Mouse (Mus musculus) kidney, adult 2 months (tissue): Measurements from ENCODE around the gene Map4k3. TPM values are rescaled to one million over a fixed set of nuclear protein-coding genes. Genes with fewer than 3 reads are reported as not detected.
A peak's percentile ranks its signal among the peaks of the same experiment; 100 is the strongest.

ENCODE experiments used
- DNase-seq: peaks from one replicate; pipeline ENCODE4 v3.0.0; 2021
- H3K27ac ChIP-seq: fragments of 200-500 bp; 2 replicates; pipeline ENCODE4 v1.5.1; 2012; ENCODE audit warnings: low read depth, low read length, control low read depth, inconsistent platforms; ENCODE audit not compliant: insufficient read depth
- H3K27me3 ChIP-seq: fragments of 200-500 bp; replicated peaks from 2 replicates; pipeline ENCODE4 v1.6.1; 2012; ENCODE audit warnings: mild to moderate bottlenecking, moderate library complexity, low read length, inconsistent platforms; ENCODE audit not compliant: control insufficient read depth, insufficient read depth
- H3K36me3 ChIP-seq: fragments of 200-500 bp; 2 replicates; pipeline ENCODE4 v1.6.1; 2012; ENCODE audit warnings: mild to moderate bottlenecking, moderate library complexity, low read length, inconsistent platforms; ENCODE audit not compliant: control insufficient read depth, insufficient read depth
- H3K4me1 ChIP-seq: fragments of 200-500 bp; 2 replicates; pipeline ENCODE4 v1.6.1; 2011; ENCODE audit warnings: low read length; ENCODE audit not compliant: control insufficient read depth, insufficient read depth
- H3K4me3 ChIP-seq: fragments of 200-500 bp; 2 replicates; pipeline ENCODE4 v1.5.1; 2011; ENCODE audit warnings: mild to moderate bottlenecking, low read depth, low read length, control low read depth; ENCODE audit not compliant: insufficient read depth
- CTCF ChIP-seq: fragments of 200-500 bp; conservative IDR thresholded peaks from 2 replicates; pipeline ENCODE4 v1.5.1; 2011; ENCODE audit warnings: low read depth, mild to moderate bottlenecking, control low read depth, low read length, moderate library complexity, mixed read lengths; ENCODE audit not compliant: insufficient read depth, insufficient read length
- POLR2A ChIP-seq: fragments of 200-500 bp; IDR thresholded peaks from one replicate; pipeline ENCODE4 v1.6.1; 2011; ENCODE audit warnings: low read depth, low read length, control low read depth
- WGBS: fragments of 180-500 bp; shearing (Covaris S2); methylation state at CpG from one replicate; pipeline ENCODE4 v1.1.7; 2018; 5-methylcytosine and 5-hydroxymethylcytosine counted together
- polyA plus RNA-seq: library from polyadenylated mRNA; depleted of rRNA; stranded (reverse); fragments of >200 nt; gene quantifications from 2 replicates; pipeline ENCODE4 v1.2.3, GENCODE M21; 2012

Map4k3 gene
- polyA plus RNA-seq, 1 experiment, result 19.4 TPM

DNA sequence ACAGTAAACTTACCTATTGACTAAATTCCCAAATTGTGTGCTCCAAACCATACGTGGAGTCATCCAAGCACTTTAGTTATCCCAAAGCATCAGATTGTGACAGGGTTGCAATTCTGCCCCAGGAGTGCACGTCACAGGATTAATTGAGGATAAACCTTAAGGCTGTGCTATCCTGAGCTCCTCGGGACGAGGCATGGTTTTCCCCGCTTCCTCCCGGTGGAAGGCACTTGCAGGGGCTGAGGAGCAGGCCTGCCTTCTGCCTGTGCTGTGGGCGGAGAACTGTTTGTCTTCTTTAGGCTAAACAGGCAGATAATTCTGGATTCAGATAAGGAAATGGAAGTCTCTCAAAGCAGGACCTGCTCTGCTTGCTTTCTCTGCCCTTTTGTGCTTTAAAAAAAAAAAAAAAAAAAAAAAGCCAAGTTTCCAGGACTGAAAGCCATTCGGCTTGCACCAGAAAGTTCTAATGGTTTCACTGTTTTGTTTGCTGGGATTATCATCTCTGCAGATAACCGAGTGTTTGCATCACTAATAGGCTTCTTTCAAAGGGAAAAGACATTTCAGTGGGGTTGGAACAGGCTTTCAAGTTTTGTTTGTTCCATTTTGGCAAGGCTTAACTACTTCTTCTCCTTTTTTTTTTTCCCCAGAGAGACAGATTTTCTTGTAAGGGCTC, 930 bp upstream of the Map4k3 start:
- Histone ChIP-seq H3K27ac (peak overlapping the region; percentile 99), H3K36me3 (no peaks in the 10 kb centered on the region), H3K4me1 (peaks cover 17% of the 10 kb centered on the region), H3K27me3 (no peaks in the 10 kb centered on the region), H3K4me3 (no peak overlapping the region; the same call in 1 of the 2 replicates)
- peak; percentile 20 for DNase-seq
- WGBS, result 35% methylated on average over 9 of the region's 9 CpGs
- TF ChIP-seq CTCF (no peak), POLR2A (no peak)

DNA sequence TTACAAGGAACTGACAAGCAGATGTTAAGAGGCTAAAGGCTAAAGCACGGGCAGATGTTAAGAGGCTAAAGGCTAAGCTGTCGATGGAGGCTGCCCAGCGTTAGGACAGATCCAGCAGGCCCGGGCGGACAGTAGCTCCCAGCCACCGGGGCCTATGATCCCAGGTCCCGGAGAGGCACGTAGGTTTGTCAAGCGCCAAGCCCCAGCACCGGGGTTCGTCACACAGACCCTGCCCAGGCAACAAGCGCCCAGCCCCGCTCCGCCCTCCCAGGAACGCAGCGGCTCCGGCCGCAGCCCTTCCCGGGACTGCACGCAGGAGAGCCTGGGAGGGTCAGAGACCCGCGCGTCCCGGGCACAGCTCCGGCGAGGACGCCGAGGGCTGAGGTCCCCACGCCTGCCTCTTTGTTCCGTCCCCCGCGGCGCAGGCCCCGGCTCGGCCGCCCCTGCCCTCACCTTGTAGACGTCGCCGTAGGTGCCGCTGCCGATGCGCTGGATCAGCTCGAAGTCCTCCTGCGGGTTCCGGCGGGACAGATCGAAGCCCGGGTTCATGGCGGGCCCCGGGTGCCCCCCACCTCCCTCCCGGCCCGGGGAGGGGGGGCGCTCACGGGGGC, 839 bp downstream of the Map4k3 start:
- Histone ChIP-seq H3K27me3 (no peaks in the 10 kb centered on the region), H3K4me3 (peak overlapping the region; percentile 82), H3K4me1 (peaks cover 17% of the 10 kb centered on the region), H3K36me3 (no peaks in the 10 kb centered on the region), H3K27ac (peak overlapping the region; percentile 99)
- peak; percentile 70 for DNase-seq
- under 1% methylated on average over 48 of the region's 54 CpGs for WGBS
- no peak for TF ChIP-seq CTCF
- no peak for TF ChIP-seq POLR2A

DNA sequence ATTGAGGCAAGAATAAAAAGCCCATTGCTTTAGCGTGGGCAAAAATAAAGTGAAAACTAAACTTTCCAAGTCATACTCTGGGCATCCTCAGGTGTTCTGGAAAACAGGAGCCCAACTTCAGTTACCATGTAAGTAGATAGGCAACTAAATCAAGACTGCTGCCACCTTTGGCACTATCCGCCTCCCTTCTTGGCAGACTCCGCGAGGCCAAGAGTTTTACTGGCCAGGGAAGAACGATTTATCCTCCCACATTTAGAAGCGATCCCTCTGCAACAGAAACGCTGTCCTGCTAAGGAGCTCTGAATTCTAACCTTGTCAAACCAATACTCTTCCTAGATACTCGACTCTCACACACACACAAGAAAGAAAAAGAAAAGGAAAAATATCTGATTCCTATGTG, 1.5 kb downstream of the Map4k3 start:
- DNase-seq, result peak; percentile 79
- TF ChIP-seq CTCF (no peak), POLR2A (no peak)
- WGBS, result 3% methylated on average over 8 of the region's 8 CpGs

DNA sequence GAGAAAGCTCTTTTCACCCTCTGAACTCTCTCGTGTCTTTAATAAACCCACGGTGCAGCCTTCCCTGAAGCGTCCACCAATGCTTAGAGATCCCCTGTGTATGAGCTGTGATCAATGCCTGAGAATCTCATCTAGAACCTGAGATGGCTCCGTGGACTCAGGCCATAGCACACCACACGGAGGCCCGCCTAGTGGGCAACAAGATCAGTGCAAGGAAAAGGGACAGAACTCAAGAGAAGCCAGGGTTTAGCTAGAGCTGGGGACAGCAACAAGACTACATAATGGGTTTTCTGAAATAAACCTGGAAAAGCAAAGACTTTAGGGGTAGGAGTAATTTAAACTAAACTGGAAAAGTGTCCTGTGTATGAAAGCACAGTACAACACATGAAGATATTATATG, 5.2 kb downstream of the Map4k3 start:
- Histone ChIP-seq H3K4me1 (peaks cover 35% of the 10 kb centered on the region), H3K36me3 (no peaks in the 10 kb centered on the region), H3K4me3 (no peak overlapping the region), H3K27me3 (no peaks in the 10 kb centered on the region), H3K27ac (no peak overlapping the region)
- TF ChIP-seq POLR2A (no peak), CTCF (no peak)
- no peak for DNase-seq
- 69% methylated on average over 6 of the region's 6 CpGs for WGBS

More for the DNA sequence above, 1.5 kb downstream of the Map4k3 start:
- Histone ChIP-seq H3K4me3 (peak overlapping the region; percentile 82), H3K27ac (peak overlapping the region; percentile 99), H3K36me3 (no peaks in the 10 kb centered on the region), H3K27me3 (no peaks in the 10 kb centered on the region), H3K4me1 (peaks cover 19% of the 10 kb centered on the region)

DNA sequence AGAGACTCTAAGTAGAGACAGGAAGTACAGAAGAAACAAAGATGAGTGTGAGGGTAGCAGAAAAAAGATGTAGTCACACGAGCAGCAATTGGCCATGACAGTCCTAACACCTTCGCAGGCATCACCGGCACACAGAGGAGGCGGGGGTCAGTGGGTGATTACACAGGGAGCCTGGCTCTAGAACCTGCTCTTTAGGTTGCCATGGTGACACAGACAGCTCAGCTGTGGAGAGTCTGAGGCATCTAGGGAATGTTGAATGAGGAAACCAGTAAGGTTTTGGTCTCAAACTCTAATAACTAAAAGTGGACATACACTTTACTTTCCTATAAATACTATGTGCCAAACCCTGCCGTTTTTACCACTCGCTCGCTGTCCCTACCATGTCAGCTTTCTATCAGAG, 6.6 kb downstream of the Map4k3 start:
- H3K4me1 ChIP-seq, result peaks cover 38% of the 10 kb centered on the region
- H3K36me3 ChIP-seq, result no peaks in the 10 kb centered on the region
- no peak for TF ChIP-seq POLR2A
- no peak for TF ChIP-seq CTCF
- 57% methylated on average over 7 of the region's 7 CpGs for WGBS
- DNase-seq, result peak; percentile 19
- H3K27ac ChIP-seq, result no peak overlapping the region
- H3K4me3 ChIP-seq, result no peak overlapping the region
- no peaks in the 10 kb centered on the region for H3K27me3 ChIP-seq

DNA sequence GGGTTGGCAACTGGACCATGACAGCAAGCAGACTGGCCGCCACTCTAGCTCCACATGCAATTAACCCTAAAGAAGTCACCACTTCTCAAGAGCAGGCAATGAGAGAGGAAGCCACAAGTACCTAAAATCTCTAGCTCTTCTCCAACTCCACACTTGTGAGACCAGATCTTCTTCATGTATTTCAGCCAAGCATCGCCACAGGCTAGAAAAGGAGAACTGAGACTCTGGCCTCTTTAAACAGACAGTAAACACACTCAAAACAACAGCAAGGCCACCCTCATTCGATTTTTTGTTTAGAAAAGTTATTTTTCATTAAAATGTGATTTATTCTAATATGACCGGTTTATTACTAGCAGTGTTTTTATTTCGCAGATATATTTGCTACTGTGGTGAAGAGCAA, 9.0 kb downstream of the Map4k3 start:
- H3K27ac ChIP-seq, result no peak overlapping the region
- WGBS, result 82% methylated on average over 5 of the region's 5 CpGs
- TF ChIP-seq POLR2A (no peak), CTCF (no peak)

DNA sequence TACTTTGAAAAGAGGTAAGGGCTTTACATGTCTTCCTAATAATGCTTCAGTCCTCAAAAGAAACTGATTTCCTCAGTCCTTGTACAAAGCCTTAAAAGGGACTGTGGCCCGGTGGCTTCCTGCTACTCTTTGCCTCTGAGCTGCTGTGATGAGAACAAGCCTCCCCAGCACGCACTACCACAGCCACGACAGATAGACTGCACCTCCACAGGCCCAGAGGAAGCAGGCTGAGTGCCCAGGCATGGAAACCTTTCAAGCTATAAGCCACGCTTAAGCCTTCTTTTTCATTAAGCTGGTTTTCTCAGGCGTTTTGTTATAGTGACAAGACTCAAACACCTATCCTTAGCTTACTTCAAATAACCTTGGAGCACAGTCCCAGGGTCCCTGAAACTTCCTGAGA, 10.0 kb downstream of the Map4k3 start:
- H3K27me3 ChIP-seq, result no peaks in the 10 kb centered on the region
- WGBS, result 66% methylated on average over 5 of the region's 5 CpGs
- peak overlapping the region; percentile 51 for H3K27ac ChIP-seq
- DNase-seq, result peak; percentile 27
- H3K36me3 ChIP-seq, result no peaks in the 10 kb centered on the region
- peaks cover 31% of the 10 kb centered on the region for H3K4me1 ChIP-seq
- TF ChIP-seq CTCF (no peak), POLR2A (no peak)
- no peak overlapping the region for H3K4me3 ChIP-seq

More for the DNA sequence above, 9.0 kb downstream of the Map4k3 start:
- H3K4me3 ChIP-seq, result no peak overlapping the region
- no peaks in the 10 kb centered on the region for H3K27me3 ChIP-seq
- H3K36me3 ChIP-seq, result no peaks in the 10 kb centered on the region
- H3K4me1 ChIP-seq, result peaks cover 31% of the 10 kb centered on the region
- no peak for DNase-seq
